Mouse (Mus musculus) myocyte (in vitro differentiated cells): Measurements from ENCODE around the gene Pwwp2b. TPM values are rescaled to one million over a fixed set of nuclear protein-coding genes. Genes with fewer than 3 reads are reported as not detected.

Source experiments
- H3K27me3 ChIP-seq: one replicate; pipeline ENCODE4 v1.6.1; 2011; ENCODE audit not compliant: control insufficient read depth, insufficient read depth, insufficient read length
- H3K36me3 ChIP-seq: one replicate; pipeline ENCODE4 v1.6.1; 2011; ENCODE audit not compliant: control insufficient read depth, insufficient read depth
- H3K4me2 ChIP-seq: one replicate; pipeline ENCODE4 v1.6.1; 2011; ENCODE audit warnings: low read depth, control low read depth
- H3K4me3 ChIP-seq: one replicate; pipeline ENCODE4 v1.5.1; 2011; ENCODE audit warnings: mild to moderate bottlenecking, control low read depth, moderate library complexity
- H3K79me2 ChIP-seq: one replicate; pipeline ENCODE4 v1.6.1; 2011; ENCODE audit not compliant: control insufficient read depth, insufficient read depth
- H3ac ChIP-seq: one replicate; pipeline ENCODE4 v1.6.1; 2011; ENCODE audit not compliant: control insufficient read depth, insufficient read length
- CEBPB ChIP-seq: IDR thresholded peaks from 2 replicates; pipeline ENCODE4 v1.6.1; 2011; ENCODE audit warnings: mild to moderate bottlenecking, moderate library complexity; ENCODE audit not compliant: poor library complexity, insufficient read depth, severe bottlenecking
- E2F4 ChIP-seq: IDR thresholded peaks from one replicate; pipeline ENCODE4 v1.6.1; 2011; ENCODE audit warnings: mild to moderate bottlenecking, control low read depth, moderate library complexity; ENCODE audit not compliant: insufficient read depth
- MAX ChIP-seq: IDR thresholded peaks from one replicate; pipeline ENCODE4 v1.6.1; 2011; ENCODE audit warnings: low read depth, mild to moderate bottlenecking, control low read depth
- MYOD1 ChIP-seq, 3 experiments: IDR thresholded peaks; one replicate each; pipeline ENCODE4 v1.6.1; 2011; ENCODE audit warnings: control low read depth in 2 of 3, low read depth in 2 of 3, mild to moderate bottlenecking in 2 of 3, moderate library complexity in 1 of 3; ENCODE audit not compliant: insufficient read length in 2 of 3, control insufficient read depth in 1 of 3
- MYOG ChIP-seq, 3 experiments: IDR thresholded peaks; one replicate each; pipeline ENCODE4 v1.6.1; 2011; ENCODE audit warnings: control low read depth in 2 of 3, low read depth in 2 of 3, mild to moderate bottlenecking in 2 of 3; ENCODE audit not compliant: insufficient read length in 2 of 3, control insufficient read depth in 1 of 3, insufficient read depth in 1 of 3
- POLR2A ChIP-seq: IDR thresholded peaks from one replicate; pipeline ENCODE4 v1.6.1; 2011; ENCODE audit warnings: low read depth, mild to moderate bottlenecking, control low read depth, moderate library complexity; ENCODE audit not compliant: insufficient read length
- POLR2AphosphoS2 ChIP-seq: IDR thresholded peaks from one replicate; pipeline ENCODE4 v1.6.1; 2011; ENCODE audit warnings: low read depth, control low read depth; ENCODE audit not compliant: insufficient read length
- REST ChIP-seq: IDR thresholded peaks from one replicate; pipeline ENCODE4 v1.6.1; 2011; ENCODE audit warnings: mild to moderate bottlenecking, control low read depth, moderate library complexity; ENCODE audit not compliant: insufficient read depth, insufficient read length
- SRF ChIP-seq: IDR thresholded peaks from one replicate; pipeline ENCODE4 v1.6.1; 2011; ENCODE audit warnings: low read depth; ENCODE audit not compliant: control insufficient read depth, insufficient read length
- TCF12 ChIP-seq: IDR thresholded peaks from one replicate; pipeline ENCODE4 v1.6.1; 2011; ENCODE audit warnings: mild to moderate bottlenecking, control low read depth; ENCODE audit not compliant: poor library complexity, insufficient read depth, severe bottlenecking
- TCF3 ChIP-seq: IDR thresholded peaks from one replicate; pipeline ENCODE4 v1.6.1; 2011; ENCODE audit warnings: low read depth, control low read depth; ENCODE audit not compliant: insufficient read length
- USF1 ChIP-seq: IDR thresholded peaks from one replicate; pipeline ENCODE4 v1.6.1; 2011; ENCODE audit warnings: low read depth, mild to moderate bottlenecking, control low read depth, moderate library complexity
- polyA plus RNA-seq: library from polyadenylated mRNA; unstranded; fragments of >200 nt; fragmentation: generic; extraction: Trizol; gene quantifications from one replicate; pipeline ENCODE4 v1.2.1, GENCODE M21; 2012; ENCODE audit warnings: missing spikeins

Pwwp2b gene
- 9.6 TPM for polyA plus RNA-seq

DNA sequence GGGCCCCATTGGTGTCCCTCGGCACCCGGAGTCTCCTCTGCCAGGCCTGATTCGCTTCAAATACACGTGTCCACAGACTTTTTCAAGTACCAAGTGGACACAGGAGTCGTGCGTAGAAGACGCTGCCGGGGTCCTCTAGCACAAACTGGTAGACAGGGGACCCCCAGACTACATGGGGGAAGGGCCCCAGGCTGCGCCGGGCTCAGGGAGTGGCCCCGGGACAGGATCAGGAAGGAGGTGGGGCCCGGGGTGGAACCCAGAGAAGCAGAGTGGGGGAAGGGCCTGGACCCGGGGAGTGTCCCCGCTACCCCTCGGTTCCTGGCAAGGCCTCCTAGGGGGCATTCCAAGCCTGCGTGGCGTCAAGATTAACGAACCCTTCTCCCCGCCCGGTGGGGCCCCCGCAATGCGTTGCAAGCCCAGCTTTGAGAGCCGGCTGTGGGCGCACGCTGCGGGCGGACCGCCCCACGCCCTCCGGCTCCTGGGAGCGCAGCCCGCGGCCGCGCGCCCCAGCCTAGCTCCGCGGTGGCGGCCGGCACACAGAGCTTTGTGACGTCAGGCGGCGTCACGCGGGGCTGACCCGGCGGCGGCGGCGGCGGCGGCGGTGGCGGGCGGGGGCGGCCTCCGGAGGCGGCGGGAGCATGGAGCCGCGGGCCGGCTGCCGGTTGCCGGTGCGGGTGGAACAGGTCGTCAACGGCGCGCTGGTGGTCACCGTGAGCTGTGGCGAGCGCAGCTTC is at the start of gene Pwwp2b:
TSS of gene Pwwp2b (plus strand) at position 602 of the 734 bp plus-strand sequence.
- Histone ChIP-seq H3K4me2 (peak within 1 kb of the TSS; percentile 89), H3K4me3 (peak within 1 kb of the TSS; percentile 56), H3ac (peak within 1 kb of the TSS; percentile 84), H3K79me2 (peaks cover 9% of the 10 kb centered on the region), H3K36me3 (no peaks in the 10 kb centered on the region), H3K27me3 (no peaks in the 10 kb centered on the region)
- TF ChIP-seq E2F4 (no peak), CEBPB (no peak), MYOG (IDR thresholded peaks at IDR 0.05; ENCODE audit: control insufficient read depth in 1 of 3, insufficient read depth in 1 of 3, insufficient read length in 2 of 3, low read depth in 2 of 3) (peak in 1 of 3 experiments; percentile 4), POLR2AphosphoS2 (peak; percentile 81), POLR2A (peak; percentile 90), MYOD1 (IDR thresholded peaks at IDR 0.05; ENCODE audit: control insufficient read depth in 1 of 3, insufficient read length in 2 of 3, low read depth in 2 of 3) (peak in 1 of 3 experiments; percentile 5), USF1 (no peak)

DNA sequence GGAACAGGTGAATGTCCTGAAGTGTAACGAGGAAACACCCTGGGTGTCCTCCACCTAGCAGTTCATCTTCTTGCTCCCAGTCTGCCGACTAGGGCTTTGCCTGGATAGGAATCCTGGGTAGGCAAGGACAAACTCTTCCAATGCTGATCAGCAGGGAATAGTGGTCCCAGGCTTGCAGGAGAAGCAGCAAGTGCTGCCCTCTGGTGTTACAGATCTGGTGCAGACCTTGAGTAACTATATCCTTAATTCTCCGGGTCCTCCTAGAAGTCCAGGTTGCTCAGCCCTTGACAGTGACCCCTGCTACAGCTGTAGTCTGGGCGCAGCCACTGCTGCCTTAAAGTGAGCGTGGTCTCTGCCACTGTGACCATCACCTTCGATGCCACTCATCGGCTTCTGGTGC is 48.2 kb upstream of the Pwwp2b start:
- Histone ChIP-seq H3ac (no peak overlapping the region), H3K4me3 (no peak overlapping the region), H3K4me2 (no peak overlapping the region), H3K79me2 (no peaks in the 10 kb centered on the region), H3K27me3 (no peaks in the 10 kb centered on the region), H3K36me3 (no peaks in the 10 kb centered on the region)
- TF ChIP-seq REST (no peak), MAX (no peak), POLR2A (no peak), CEBPB (no peak), MYOD1 (IDR thresholded peaks at IDR 0.05; ENCODE audit: control insufficient read depth in 1 of 3, insufficient read length in 2 of 3, low read depth in 2 of 3) (no peak), USF1 (no peak), POLR2AphosphoS2 (no peak), TCF3 (no peak), SRF (no peak), MYOG (IDR thresholded peaks at IDR 0.05; ENCODE audit: control insufficient read depth in 1 of 3, insufficient read depth in 1 of 3, insufficient read length in 2 of 3, low read depth in 2 of 3) (no peak), TCF12 (no peak), E2F4 (no peak)

DNA sequence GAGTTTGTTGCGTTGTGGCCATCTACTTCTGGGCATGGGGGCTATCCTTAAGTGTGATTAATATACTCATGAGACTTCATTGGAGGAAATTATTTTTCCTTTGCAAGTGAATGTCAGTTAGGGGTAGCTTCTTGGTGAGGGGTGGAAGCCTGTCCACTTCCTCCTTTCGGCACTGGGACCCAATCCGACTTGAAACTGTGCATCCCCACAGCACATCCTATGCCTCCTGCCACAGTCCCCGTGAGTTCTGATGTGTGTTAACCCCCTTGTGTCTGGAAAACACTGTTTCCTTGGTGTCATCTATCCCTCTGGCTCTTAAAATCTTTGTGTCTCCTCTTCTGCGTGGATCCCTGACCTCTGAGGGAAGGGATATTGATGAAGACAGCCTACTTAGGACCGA is 47.1 kb upstream of the Pwwp2b start:
- H3K27me3 ChIP-seq: no peaks in the 10 kb centered on the region
- no peaks in the 10 kb centered on the region for H3K36me3 ChIP-seq
- no peak for TF ChIP-seq USF1
- no peak for TF ChIP-seq SRF
- TF ChIP-seq TCF12: no peak
- TF ChIP-seq REST: no peak
- no peak for TF ChIP-seq E2F4
- no peak for TF ChIP-seq POLR2A
- no peak for TF ChIP-seq MAX

DNA sequence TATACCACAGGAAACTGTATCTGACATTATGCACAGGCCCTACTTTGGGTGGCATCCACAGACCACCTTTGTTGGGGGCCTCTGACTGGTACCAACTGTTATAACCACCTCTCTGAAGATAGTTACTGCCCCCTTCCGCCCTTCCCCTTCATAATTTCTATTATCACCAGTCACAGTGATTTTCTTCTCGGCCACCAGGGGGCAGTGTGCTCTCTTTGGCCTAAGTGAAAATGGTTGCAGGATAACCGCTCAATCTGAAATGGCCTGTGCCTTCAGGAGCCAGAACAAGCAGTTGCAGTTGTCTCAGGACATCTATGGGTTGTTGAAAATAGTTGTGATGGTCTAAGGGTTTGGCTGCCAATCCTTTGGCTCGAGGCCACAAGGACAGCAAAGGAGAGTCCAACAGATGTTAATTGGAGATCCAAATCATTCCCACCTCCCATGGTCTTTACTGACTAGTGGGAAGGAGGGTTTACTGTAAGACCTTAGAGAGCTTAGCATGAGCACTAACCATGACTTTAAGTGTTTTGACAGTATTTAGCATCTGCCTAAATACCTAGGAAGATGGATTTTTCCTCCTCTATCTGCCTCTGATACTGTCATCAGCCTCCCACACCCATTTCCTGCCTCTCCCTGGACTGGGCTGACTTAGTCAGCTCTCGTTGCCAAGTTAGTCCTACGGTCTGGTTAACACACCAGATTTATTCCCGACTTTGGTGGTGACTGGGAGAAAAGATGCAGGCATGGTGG is 40.1 kb upstream of the Pwwp2b start:
- TF ChIP-seq POLR2A (no peak), POLR2AphosphoS2 (no peak), SRF (no peak), E2F4 (no peak), MYOG (IDR thresholded peaks at IDR 0.05; ENCODE audit: control insufficient read depth in 1 of 3, insufficient read depth in 1 of 3, insufficient read length in 2 of 3, low read depth in 2 of 3) (no peak), TCF3 (no peak), USF1 (no peak), TCF12 (no peak), REST (no peak), MYOD1 (IDR thresholded peaks at IDR 0.05; ENCODE audit: control insufficient read depth in 1 of 3, insufficient read length in 2 of 3, low read depth in 2 of 3) (no peak), CEBPB (no peak), MAX (no peak)
- no peaks in the 10 kb centered on the region for H3K36me3 ChIP-seq
- no peaks in the 10 kb centered on the region for H3K79me2 ChIP-seq
- no peak overlapping the region for H3ac ChIP-seq
- no peaks in the 10 kb centered on the region for H3K27me3 ChIP-seq
- no peak overlapping the region for H3K4me3 ChIP-seq
- no peak overlapping the region for H3K4me2 ChIP-seq

More for the DNA sequence above, 47.1 kb upstream of the Pwwp2b start:
- Histone ChIP-seq H3K4me2 (no peak overlapping the region), H3ac (no peak overlapping the region), H3K4me3 (no peak overlapping the region), H3K79me2 (no peaks in the 10 kb centered on the region)

DNA sequence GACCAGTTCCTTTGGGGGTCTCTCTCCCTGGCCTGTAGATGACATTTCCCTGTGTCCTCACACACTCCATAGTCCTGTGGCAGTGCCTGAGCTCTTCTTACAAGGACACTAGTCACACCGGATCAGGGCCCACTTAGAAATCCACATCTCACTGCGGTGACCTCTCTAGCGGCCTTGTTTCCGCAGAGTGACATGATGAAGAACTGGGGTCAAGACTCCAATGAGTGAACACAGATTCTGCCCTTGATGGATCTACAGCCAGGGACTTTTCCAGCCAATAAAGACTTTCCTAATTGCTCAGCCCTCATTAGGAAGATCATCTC is 39.5 kb upstream of the Pwwp2b start:
- Histone ChIP-seq H3K4me3 (no peak overlapping the region), H3K4me2 (no peak overlapping the region), H3ac (no peak overlapping the region), H3K36me3 (no peaks in the 10 kb centered on the region), H3K27me3 (no peaks in the 10 kb centered on the region), H3K79me2 (no peaks in the 10 kb centered on the region)
- no peak for TF ChIP-seq TCF12
- TF ChIP-seq TCF3: no peak
- TF ChIP-seq USF1: no peak
- no peak for TF ChIP-seq E2F4
- TF ChIP-seq POLR2A: no peak
- TF ChIP-seq MYOD1 (IDR thresholded peaks at IDR 0.05; ENCODE audit: control insufficient read depth in 1 of 3, insufficient read length in 2 of 3, low read depth in 2 of 3): no peak
- no peak for TF ChIP-seq MAX
- TF ChIP-seq REST: no peak
- TF ChIP-seq CEBPB: no peak
- no peak for TF ChIP-seq MYOG (IDR thresholded peaks at IDR 0.05; ENCODE audit: control insufficient read depth in 1 of 3, insufficient read depth in 1 of 3, insufficient read length in 2 of 3, low read depth in 2 of 3)
- TF ChIP-seq SRF: no peak
- no peak for TF ChIP-seq POLR2AphosphoS2
